Mouse (Mus musculus): ENCODE data around the gene Snx33. TPM values are rescaled to one million over a fixed set of nuclear protein-coding genes. Genes with fewer than 3 reads are reported as not detected.
"Not testable (repeated sequence)": the region's sequence is repeated elsewhere in the genome, so short reads cannot be mapped to it uniquely, and the experiment has no call there.

Gene Snx33
- polyA plus RNA-seq, 1 experiment from 2014 or later, result 9.5 TPM

- peak; percentile 99 for ATAC-seq (ENCODE audit: insufficient number of reproducible peaks, insufficient read depth, low FRiP score, low read depth)
- Histone ChIP-seq H3K9me3 (ENCODE audit: control insufficient read depth, low read depth, low read length) (no peaks in the 10 kb centered on the region), H3K4me1 (ENCODE audit: control insufficient read depth, insufficient read depth, low read length) (no peaks in the 10 kb centered on the region), H3K27ac (ENCODE audit: low read length) (peak within 1 kb of the TSS; percentile 74), H3K27me3 (ENCODE audit: control insufficient read depth, insufficient read depth, low read length) (no peaks in the 10 kb centered on the region), H3K4me3 (ENCODE audit: low read depth, low read length) (peak within 1 kb of the TSS; percentile 55), H3K9ac (replicated peaks; ENCODE audit: low read depth, low read length) (peak within 1 kb of the TSS; percentile 47), H3K4me2 (replicated peaks; ENCODE audit: low read depth, low read length) (peak within 1 kb of the TSS; percentile 71), H3K36me3 (ENCODE audit: control insufficient read depth, insufficient read depth, low read length) (no peaks in the 10 kb centered on the region)
- under 1% methylated on average over 50 of the region's 50 CpGs for WGBS
Observed at GRCm38 (mm10) chr9:56950414-56951400, 22.5 kb upstream of the Snx33 start, which contains the start of gene Snupn. TSS of gene Snupn (plus strand) at chr9:56950878.

GRCm38 (mm10) chr9:56949767-56950166 is 21.6 kb upstream of the Snx33 start:
- H3K27ac ChIP-seq (ENCODE audit: low read length), result no peak overlapping the region
- no peaks in the 10 kb centered on the region for H3K9me3 ChIP-seq (ENCODE audit: control insufficient read depth, low read depth, low read length)
- no peak overlapping the region for H3K9ac ChIP-seq (replicated peaks; ENCODE audit: low read depth, low read length)
- peak overlapping the region; percentile 55; the same call in 1 of the 2 replicates for H3K4me3 ChIP-seq (ENCODE audit: low read depth, low read length)
- 20% methylated on average over 13 of the region's 13 CpGs for WGBS
- no peaks in the 10 kb centered on the region for H3K36me3 ChIP-seq (ENCODE audit: control insufficient read depth, insufficient read depth, low read length)
- ATAC-seq (ENCODE audit: insufficient number of reproducible peaks, insufficient read depth, low FRiP score, low read depth), result no peak
- peak overlapping the region; percentile 44 for H3K4me2 ChIP-seq (replicated peaks; ENCODE audit: low read depth, low read length)
- no peaks in the 10 kb centered on the region for H3K27me3 ChIP-seq (ENCODE audit: control insufficient read depth, insufficient read depth, low read length)
- no peaks in the 10 kb centered on the region for H3K4me1 ChIP-seq (ENCODE audit: control insufficient read depth, insufficient read depth, low read length)

DNA sequence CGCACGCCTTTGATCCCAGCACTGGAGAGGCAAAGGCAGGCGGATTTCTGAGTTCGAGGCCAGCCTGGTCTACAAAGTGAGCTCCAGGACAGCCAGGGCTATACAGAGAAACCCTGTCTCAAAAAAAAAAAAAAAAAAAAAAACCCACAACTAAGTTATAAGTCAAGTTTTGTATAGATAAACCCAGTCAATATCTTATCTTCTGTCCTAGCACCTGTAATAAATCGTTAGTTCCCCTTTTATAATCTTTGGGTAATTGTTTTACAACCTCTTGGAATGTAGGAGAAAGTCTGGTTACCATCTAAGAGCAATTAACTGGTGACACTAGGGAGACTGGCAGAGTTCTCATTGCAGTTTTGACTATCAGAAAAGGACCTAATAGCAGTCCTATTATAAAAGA is 20.5 kb upstream of the Snx33 start:
- 48% methylated on average over 5 of the region's 5 CpGs for WGBS
- not testable (repeated sequence) for H3K4me3 ChIP-seq (ENCODE audit: low read depth, low read length); H3K27ac ChIP-seq (ENCODE audit: low read length); H3K27me3 ChIP-seq (ENCODE audit: control insufficient read depth, insufficient read depth, low read length); H3K9me3 ChIP-seq (ENCODE audit: control insufficient read depth, low read depth, low read length); H3K4me1 ChIP-seq (ENCODE audit: control insufficient read depth, insufficient read depth, low read length); H3K4me2 ChIP-seq (replicated peaks; ENCODE audit: low read depth, low read length); H3K36me3 ChIP-seq (ENCODE audit: control insufficient read depth, insufficient read depth, low read length); ATAC-seq (ENCODE audit: insufficient number of reproducible peaks, insufficient read depth, low FRiP score, low read depth); H3K9ac ChIP-seq (replicated peaks; ENCODE audit: low read depth, low read length)

- H3K9me3 ChIP-seq (ENCODE audit: control insufficient read depth, low read depth, low read length); ATAC-seq (ENCODE audit: insufficient number of reproducible peaks, insufficient read depth, low FRiP score, low read depth); H3K4me2 ChIP-seq (replicated peaks; ENCODE audit: low read depth, low read length); H3K4me1 ChIP-seq (ENCODE audit: control insufficient read depth, insufficient read depth, low read length); H3K36me3 ChIP-seq (ENCODE audit: control insufficient read depth, insufficient read depth, low read length); H3K9ac ChIP-seq (replicated peaks; ENCODE audit: low read depth, low read length); H3K27me3 ChIP-seq (ENCODE audit: control insufficient read depth, insufficient read depth, low read length); H3K27ac ChIP-seq (ENCODE audit: low read length); H3K4me3 ChIP-seq (ENCODE audit: low read depth, low read length): not testable (repeated sequence)
- 27% methylated on average over 3 of the region's 3 CpGs for WGBS
Observed at GRCm38 (mm10) chr9:56947481-56947880, 19.3 kb upstream of the Snx33 start.

DNA sequence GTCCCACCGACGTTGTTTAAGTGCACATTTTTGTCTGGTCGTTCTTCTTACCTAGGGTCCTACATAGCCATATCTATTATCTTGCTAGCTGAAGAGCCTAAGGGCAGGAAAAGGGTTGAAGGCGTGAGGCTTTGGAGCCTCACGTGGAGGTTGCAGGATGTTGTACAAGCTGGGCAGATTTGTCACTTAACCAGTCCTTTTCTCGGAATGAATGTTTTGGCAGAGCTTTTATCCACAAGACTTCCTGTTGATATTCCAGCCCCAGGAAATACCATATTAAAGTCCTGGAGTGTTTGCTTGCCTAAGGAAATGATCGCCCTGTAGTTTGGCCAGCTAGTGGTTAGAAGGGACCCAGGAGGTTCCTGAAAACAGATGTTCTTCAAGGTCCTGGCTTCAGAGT is 10.2 kb upstream of the Snx33 start:
- Histone ChIP-seq H3K4me3 (ENCODE audit: low read depth, low read length) (peak overlapping the region; percentile 76), H3K27ac (ENCODE audit: low read length) (peak overlapping the region; percentile 29; the same call in 1 of the 2 replicates), H3K9me3 (ENCODE audit: control insufficient read depth, low read depth, low read length) (no peaks in the 10 kb centered on the region), H3K27me3 (ENCODE audit: control insufficient read depth, insufficient read depth, low read length) (no peaks in the 10 kb centered on the region), H3K9ac (replicated peaks; ENCODE audit: low read depth, low read length) (peak overlapping the region; percentile 72), H3K4me1 (ENCODE audit: control insufficient read depth, insufficient read depth, low read length) (peaks cover 6% of the 10 kb centered on the region; the same call in 1 of the 2 replicates), H3K36me3 (ENCODE audit: control insufficient read depth, insufficient read depth, low read length) (no peaks in the 10 kb centered on the region; the same call in 1 of the 2 replicates), H3K4me2 (replicated peaks; ENCODE audit: low read depth, low read length) (peak overlapping the region; percentile 83)
- WGBS, result 1% methylated on average over 7 of the region's 7 CpGs
- no peak for ATAC-seq (ENCODE audit: insufficient number of reproducible peaks, insufficient read depth, low FRiP score, low read depth)

DNA sequence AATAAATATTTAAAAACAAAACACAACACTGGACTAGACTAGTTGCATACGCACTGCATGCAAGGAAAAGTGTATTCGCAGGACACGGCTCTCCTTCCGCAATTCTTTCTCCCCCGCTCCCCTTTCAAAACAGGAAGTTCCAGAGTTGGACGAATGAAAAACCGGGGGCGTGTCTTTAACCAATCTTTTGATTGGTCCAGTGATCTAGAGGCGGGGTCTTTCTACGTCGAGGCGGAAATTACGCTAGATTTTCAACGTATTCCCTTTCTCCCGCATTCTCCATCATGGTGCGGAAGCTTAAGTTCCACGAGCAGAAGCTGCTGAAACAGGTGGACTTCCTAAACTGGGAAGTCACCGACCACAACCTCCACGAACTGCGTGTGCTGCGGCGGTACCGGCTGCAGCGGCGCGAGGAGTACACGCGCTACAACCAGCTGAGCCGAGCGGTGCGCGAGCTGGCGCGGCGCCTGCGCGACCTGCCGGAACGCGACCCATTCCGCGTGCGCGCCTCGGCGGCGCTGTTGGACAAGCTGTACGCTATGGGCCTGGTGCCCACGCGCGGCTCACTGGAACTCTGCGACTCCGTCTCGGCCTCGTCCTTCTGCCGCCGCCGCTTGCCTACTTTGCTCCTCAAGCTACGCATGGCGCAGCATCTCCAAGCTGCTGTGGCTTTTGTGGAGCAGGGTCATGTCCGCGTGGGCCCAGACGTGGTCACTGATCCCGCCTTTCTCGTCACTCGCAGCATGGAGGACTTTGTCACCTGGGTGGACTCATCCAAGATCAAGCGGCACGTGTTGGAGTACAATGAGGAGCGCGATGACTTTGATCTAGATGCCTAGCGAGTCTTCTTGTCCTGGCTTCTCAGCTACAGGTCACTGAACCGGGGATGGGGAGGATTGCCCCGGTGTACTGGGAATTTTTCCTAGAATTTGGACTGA is 9.3 kb upstream of the Snx33 start, which contains the start of gene Imp3:
Imp3 (plus strand) TSS at position 253 of the 938 bp plus-strand sequence.
- Histone ChIP-seq H3K9me3 (ENCODE audit: control insufficient read depth, low read depth, low read length) (no peaks in the 10 kb centered on the region), H3K4me1 (ENCODE audit: control insufficient read depth, insufficient read depth, low read length) (peaks cover 6% of the 10 kb centered on the region; the same call in 1 of the 2 replicates), H3K4me3 (ENCODE audit: low read depth, low read length) (peak within 1 kb of the TSS; percentile 76), H3K27me3 (ENCODE audit: control insufficient read depth, insufficient read depth, low read length) (no peaks in the 10 kb centered on the region), H3K27ac (ENCODE audit: low read length) (peak within 1 kb of the TSS; percentile 86), H3K9ac (replicated peaks; ENCODE audit: low read depth, low read length) (peak within 1 kb of the TSS; percentile 72), H3K4me2 (replicated peaks; ENCODE audit: low read depth, low read length) (peak within 1 kb of the TSS; percentile 83), H3K36me3 (ENCODE audit: control insufficient read depth, insufficient read depth, low read length) (no peaks in the 10 kb centered on the region; the same call in 1 of the 2 replicates)
- peak; percentile 94 for ATAC-seq (ENCODE audit: insufficient number of reproducible peaks, insufficient read depth, low FRiP score, low read depth)
- under 1% methylated on average over 73 of the region's 73 CpGs for WGBS

DNA sequence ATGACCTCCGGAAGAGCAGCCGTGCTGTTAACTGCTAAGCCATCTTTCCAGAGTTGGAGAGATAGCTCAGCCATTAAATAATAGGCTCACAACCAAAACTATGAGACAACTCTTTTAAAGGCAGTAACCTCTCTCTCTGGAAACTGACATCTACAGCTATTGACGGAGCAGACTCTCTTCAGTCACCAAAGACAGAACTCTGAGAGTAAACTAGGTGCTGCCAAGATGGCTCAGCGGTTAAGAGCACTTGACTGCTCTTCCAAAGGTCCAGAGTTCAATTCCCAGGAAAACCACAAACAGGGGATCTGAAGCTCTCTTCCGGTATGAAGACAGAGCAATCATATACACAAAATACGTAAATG is 8.7 kb upstream of the Snx33 start:
- ATAC-seq (ENCODE audit: insufficient number of reproducible peaks, insufficient read depth, low FRiP score, low read depth), result no peak
- Histone ChIP-seq H3K4me2 (replicated peaks; ENCODE audit: low read depth, low read length) (peak overlapping the region; percentile 55), H3K27me3 (ENCODE audit: control insufficient read depth, insufficient read depth, low read length) (no peaks in the 10 kb centered on the region), H3K4me3 (ENCODE audit: low read depth, low read length) (peak overlapping the region; percentile 76), H3K27ac (ENCODE audit: low read length) (peak overlapping the region; percentile 44; the same call in 1 of the 2 replicates), H3K4me1 (ENCODE audit: control insufficient read depth, insufficient read depth, low read length) (peaks cover 6% of the 10 kb centered on the region; the same call in 1 of the 2 replicates), H3K36me3 (ENCODE audit: control insufficient read depth, insufficient read depth, low read length) (no peaks in the 10 kb centered on the region; the same call in 1 of the 2 replicates), H3K9ac (replicated peaks; ENCODE audit: low read depth, low read length) (no peak overlapping the region), H3K9me3 (ENCODE audit: control insufficient read depth, low read depth, low read length) (no peaks in the 10 kb centered on the region)
- WGBS, result 14% methylated on average over 6 of the region's 6 CpGs

- no peak for ATAC-seq (ENCODE audit: insufficient number of reproducible peaks, insufficient read depth, low FRiP score, low read depth)
- Histone ChIP-seq H3K27me3 (ENCODE audit: control insufficient read depth, insufficient read depth, low read length) (no peaks in the 10 kb centered on the region), H3K4me1 (ENCODE audit: control insufficient read depth, insufficient read depth, low read length) (peaks cover 19% of the 10 kb centered on the region), H3K36me3 (ENCODE audit: control insufficient read depth, insufficient read depth, low read length) (no peaks in the 10 kb centered on the region), H3K27ac (ENCODE audit: low read length) (no peak overlapping the region), H3K9me3 (ENCODE audit: control insufficient read depth, low read depth, low read length) (no peaks in the 10 kb centered on the region), H3K4me3 (ENCODE audit: low read depth, low read length) (no peak overlapping the region), H3K4me2 (replicated peaks; ENCODE audit: low read depth, low read length) (no peak overlapping the region), H3K9ac (replicated peaks; ENCODE audit: low read depth, low read length) (no peak overlapping the region)
- 54% methylated on average over 1 of the region's 1 CpGs for WGBS
Observed at GRCm38 (mm10) chr9:56930556-56930955, 2.4 kb upstream of the Snx33 start.

All from stomach, embryonic 14.5 days (tissue).